Mouse (Mus musculus) E14TG2a.4 (cell line): ENCODE measurements at regions not wholly inside any gene's neighbourhood (a gene's known extent, or its start where the extent isn't known, plus 50 kb on each side); places are given as distances from the start of the nearest gene placed in this dataset.

ENCODE experiments used
- CTCF ChIP-seq: conservative IDR thresholded peaks from 2 replicates; pipeline ENCODE4 v1.5.1; 2014; ENCODE audit warnings: low read length
- POU5F1 ChIP-seq: IDR thresholded peaks from 2 replicates; pipeline ENCODE4 v1.6.1; 2014; ENCODE audit warnings: low read length, borderline replicate concordance

DNA sequence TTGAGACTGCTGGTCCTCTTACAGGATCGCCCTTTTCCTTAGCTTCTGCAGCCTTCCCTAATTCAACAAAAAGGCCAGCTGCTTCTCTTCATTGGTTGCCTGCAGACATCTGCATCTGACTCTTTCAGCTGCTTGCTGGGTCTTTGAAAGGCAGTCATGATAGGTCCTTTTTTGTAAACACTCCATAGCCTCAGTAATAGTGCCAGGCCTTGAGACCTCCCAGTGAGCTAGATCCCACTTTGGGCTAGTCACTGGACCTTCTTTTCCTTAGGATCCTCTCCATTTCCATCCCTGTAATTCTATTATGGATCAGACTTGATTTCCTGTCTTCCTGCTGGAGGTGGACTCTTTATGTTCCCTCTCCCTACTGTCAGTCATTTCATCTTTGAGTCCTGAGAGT is 558.3 kb upstream of the Kcnd2 start:
- TF ChIP-seq CTCF (no peak), POU5F1 (no peak)
